Mouse (Mus musculus): ENCODE data around the gene Kansl1. TPM values are rescaled to one million over a fixed set of nuclear protein-coding genes. Genes with fewer than 3 reads are reported as not detected.

Kansl1 gene
- polyA plus RNA-seq, 1 experiment from 2014 or later, result 25.5 TPM

Small RNA genes within 50 kb of the gene (microRNA-seq; reads per million reads assigned to microRNA genes)
- gene Gm47315 (ENCODE audit: borderline number of aligned reads), result not detected

Other genes starting within 250 kb of the Kansl1 start
- 6.7 and 10.5 TPM in 2 replicates for gene Mapt, start 237.5 kb downstream of the Kansl1 start, polyA plus RNA-seq (2015; fragmentation: Nextera tagmentation; extraction: Ambion mirVana)
- 37.4 and 39.6 TPM in 2 replicates for gene Cdc27, start 81.8 kb upstream of the Kansl1 start, polyA plus RNA-seq (2015; fragmentation: Nextera tagmentation; extraction: Ambion mirVana)
- 261 and 347 TPM in 2 replicates for gene Myl4, start 81.8 kb upstream of the Kansl1 start, polyA plus RNA-seq (2015; fragmentation: Nextera tagmentation; extraction: Ambion mirVana)
- gene Itgb3, start 139.1 kb upstream of the Kansl1 start, polyA plus RNA-seq (2015; fragmentation: Nextera tagmentation; extraction: Ambion mirVana), result 5.2 TPM in 2 replicates
- 0.01 TPM in 2 replicates for gene Gm11639, start 216.8 kb upstream of the Kansl1 start, polyA plus RNA-seq (2015; fragmentation: Nextera tagmentation; extraction: Ambion mirVana)

All from embryonic facial prominence, embryonic 15.5 days (tissue).